Mouse (Mus musculus): ENCODE results near the gene Rpl11.
A peak's percentile ranks its signal among the peaks of the same experiment; 100 is the strongest.

DNA sequence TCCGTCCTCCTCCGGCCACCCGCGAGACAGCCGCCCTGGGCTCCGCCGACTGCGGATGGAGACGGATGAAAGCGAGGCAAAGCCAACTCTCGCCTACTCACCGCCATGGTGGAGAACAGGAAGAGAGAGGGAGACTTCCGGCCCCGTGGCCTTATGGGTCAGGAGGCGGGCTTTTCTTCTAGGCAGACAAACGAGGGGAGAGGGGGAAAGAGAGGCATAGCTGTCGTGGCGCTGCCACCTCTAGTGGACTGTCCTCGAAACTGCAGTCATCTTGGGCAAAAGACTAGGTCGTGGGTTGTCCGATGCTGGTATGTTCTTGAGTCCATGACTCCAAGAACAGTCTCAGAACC is at the start of gene Rpl11:
- TF ChIP-seq EP300 (IDR thresholded peaks at IDR 0.05; ENCODE audit: low read depth) (peak; percentile 77; the same call in 1 of the 2 replicates), CTCF (IDR thresholded peaks at IDR 0.05; ENCODE audit: low read depth) (peak; percentile 89)

All from heart, postnatal 0 days (tissue).